Mouse (Mus musculus) forebrain, embryonic 13.5 days (tissue): ENCODE data around the gene Prf1. TPM values are rescaled to one million over a fixed set of nuclear protein-coding genes. Genes with fewer than 3 reads are reported as not detected.

ENCODE experiments used
- ATAC-seq: fragments of 200-750 bp; cut with Nextera tagmentation; 2 replicates; pipeline ENCODE4 v1.8.0; 2017
- H3K27ac ChIP-seq: fragments of 300-500 bp; sonication (generic); 2 replicates; pipeline ENCODE4 v1.5.1; 2015; ENCODE audit warnings: inconsistent platforms, mild to moderate bottlenecking, moderate library complexity
- H3K27me3 ChIP-seq: fragments of 300-500 bp; sonication (generic); 2 replicates; pipeline ENCODE4 v1.6.1; 2015; ENCODE audit warnings: mild to moderate bottlenecking, inconsistent platforms
- H3K36me3 ChIP-seq: fragments of 300-500 bp; sonication (generic); 2 replicates; pipeline ENCODE4 v1.6.1; 2015; ENCODE audit warnings: mild to moderate bottlenecking, inconsistent platforms; ENCODE audit not compliant: poor library complexity, severe bottlenecking
- H3K4me1 ChIP-seq: fragments of 300-500 bp; sonication (generic); 2 replicates; pipeline ENCODE4 v1.6.1; 2015; ENCODE audit warnings: inconsistent platforms
- H3K4me2 ChIP-seq: fragments of 300-500 bp; sonication (generic); 2 replicates; pipeline ENCODE4 v1.6.1; 2015; ENCODE audit warnings: inconsistent platforms, mild to moderate bottlenecking, moderate library complexity
- H3K4me3 ChIP-seq: fragments of 300-500 bp; sonication (generic); 2 replicates; pipeline ENCODE4 v1.5.1; 2015; ENCODE audit warnings: mild to moderate bottlenecking, inconsistent platforms
- H3K9ac ChIP-seq: fragments of 300-500 bp; sonication (generic); 2 replicates; pipeline ENCODE4 v1.6.1; 2015; ENCODE audit warnings: mild to moderate bottlenecking, inconsistent platforms
- H3K9me3 ChIP-seq: fragments of 300-500 bp; sonication (generic); replicated peaks from 2 replicates; pipeline ENCODE4 v1.6.1; 2016; ENCODE audit warnings: inconsistent platforms
- WGBS: fragments of 180-500 bp; shearing (Covaris S2); methylation state at CpG from one replicate; pipeline ENCODE4 v1.1.7; 2015; 5-methylcytosine and 5-hydroxymethylcytosine counted together
- polyA plus RNA-seq: library from polyadenylated mRNA; unstranded; fragments of >200 nt; fragmentation: Nextera tagmentation; extraction: Ambion mirVana; gene quantifications from 2 replicates; pipeline ENCODE4 v1.2.1, GENCODE M21; 2015

Gene Prf1
- polyA plus RNA-seq, 1 experiment from 2014 or later, result not detected

GRCm38 (mm10) chr10:61294242-61294641 is 3.4 kb upstream of the Prf1 start:
- Histone ChIP-seq H3K4me2 (no peak overlapping the region), H3K36me3 (no peaks in the 10 kb centered on the region), H3K4me3 (no peak overlapping the region), H3K27ac (no peak overlapping the region), H3K4me1 (no peaks in the 10 kb centered on the region), H3K9me3 (no peaks in the 10 kb centered on the region), H3K9ac (no peak overlapping the region), H3K27me3 (no peaks in the 10 kb centered on the region)
- no peak for ATAC-seq
- 88% methylated on average over 8 of the region's 8 CpGs for WGBS

GRCm38 (mm10) chr10:61296713-61297445 is 754 bp upstream of the Prf1 start:
- H3K27me3 ChIP-seq, result no peaks in the 10 kb centered on the region
- 84% methylated on average over 8 of the region's 8 CpGs for WGBS
- no peak overlapping the region for H3K27ac ChIP-seq
- no peaks in the 10 kb centered on the region for H3K9me3 ChIP-seq
- H3K4me3 ChIP-seq, result no peak overlapping the region
- no peak overlapping the region for H3K9ac ChIP-seq
- H3K36me3 ChIP-seq, result no peaks in the 10 kb centered on the region
- no peak overlapping the region for H3K4me2 ChIP-seq
- no peak for ATAC-seq
- H3K4me1 ChIP-seq, result no peaks in the 10 kb centered on the region

GRCm38 (mm10) chr10:61300996-61301395 is 3.4 kb downstream of the Prf1 start:
- no peak overlapping the region for H3K4me2 ChIP-seq
- no peak for ATAC-seq
- 89% methylated on average over 3 of the region's 3 CpGs for WGBS
- H3K27me3 ChIP-seq, result no peaks in the 10 kb centered on the region
- H3K4me3 ChIP-seq, result no peak overlapping the region
- no peak overlapping the region for H3K27ac ChIP-seq
- no peaks in the 10 kb centered on the region for H3K4me1 ChIP-seq
- no peak overlapping the region for H3K9ac ChIP-seq
- no peaks in the 10 kb centered on the region for H3K36me3 ChIP-seq
- no peaks in the 10 kb centered on the region for H3K9me3 ChIP-seq

GRCm38 (mm10) chr10:61304046-61304445 is 6.4 kb downstream of the Prf1 start:
- Histone ChIP-seq H3K9me3 (no peaks in the 10 kb centered on the region), H3K27me3 (no peaks in the 10 kb centered on the region), H3K4me3 (no peak overlapping the region), H3K4me1 (no peaks in the 10 kb centered on the region), H3K36me3 (no peaks in the 10 kb centered on the region), H3K9ac (no peak overlapping the region), H3K27ac (no peak overlapping the region), H3K4me2 (no peak overlapping the region)
- WGBS, result 79% methylated on average over 6 of the region's 6 CpGs
- no peak for ATAC-seq

- Histone ChIP-seq H3K36me3 (no peaks in the 10 kb centered on the region), H3K27ac (no peak overlapping the region), H3K4me1 (no peaks in the 10 kb centered on the region), H3K9ac (no peak overlapping the region), H3K9me3 (no peaks in the 10 kb centered on the region), H3K27me3 (no peaks in the 10 kb centered on the region), H3K4me2 (no peak overlapping the region), H3K4me3 (no peak overlapping the region)
- ATAC-seq, result no peak
- WGBS, result 84% methylated on average over 13 of the region's 13 CpGs
Observed at GRCm38 (mm10) chr10:61305928-61306590, 8.4 kb downstream of the Prf1 start.

- H3K9ac ChIP-seq, result no peak overlapping the region
- no peak overlapping the region for H3K27ac ChIP-seq
- H3K4me1 ChIP-seq, result no peaks in the 10 kb centered on the region
- 66% methylated on average over 12 of the region's 12 CpGs for WGBS
- no peak for ATAC-seq
- no peaks in the 10 kb centered on the region for H3K9me3 ChIP-seq
- H3K36me3 ChIP-seq, result no peaks in the 10 kb centered on the region
- no peak overlapping the region for H3K4me2 ChIP-seq
- no peak overlapping the region for H3K4me3 ChIP-seq
- no peaks in the 10 kb centered on the region for H3K27me3 ChIP-seq
Observed at GRCm38 (mm10) chr10:61308706-61309320, 11.2 kb downstream of the Prf1 start.

GRCm38 (mm10) chr10:61312159-61312558 is 14.5 kb downstream of the Prf1 start:
- no peak overlapping the region for H3K4me2 ChIP-seq
- H3K9ac ChIP-seq, result no peak overlapping the region
- no peak overlapping the region for H3K27ac ChIP-seq
- ATAC-seq, result no peak
- no peaks in the 10 kb centered on the region for H3K9me3 ChIP-seq
- H3K27me3 ChIP-seq, result no peaks in the 10 kb centered on the region
- H3K36me3 ChIP-seq, result no peaks in the 10 kb centered on the region
- H3K4me3 ChIP-seq, result no peak overlapping the region
- 0 out of 2 replicates have a peak, but pooled peaks cover 3% of the 10 kb centered on the region for H3K4me1 ChIP-seq
- 92% methylated on average over 6 of the region's 6 CpGs for WGBS

- WGBS, result 76% methylated on average over 7 of the region's 7 CpGs
- Histone ChIP-seq H3K36me3 (no peaks in the 10 kb centered on the region), H3K9ac (no peak overlapping the region), H3K4me1 (0 out of 2 replicates have a peak, but pooled peaks cover 3% of the 10 kb centered on the region), H3K4me2 (no peak overlapping the region), H3K9me3 (no peaks in the 10 kb centered on the region), H3K27me3 (no peaks in the 10 kb centered on the region), H3K4me3 (no peak overlapping the region), H3K27ac (no peak overlapping the region)
- no peak for ATAC-seq
Observed at GRCm38 (mm10) chr10:61312754-61313153, 15.1 kb downstream of the Prf1 start.

- Histone ChIP-seq H3K4me2 (no peak overlapping the region), H3K27ac (no peak overlapping the region), H3K4me1 (0 out of 2 replicates have a peak, but pooled peaks cover 3% of the 10 kb centered on the region), H3K9ac (no peak overlapping the region), H3K36me3 (no peaks in the 10 kb centered on the region), H3K27me3 (no peaks in the 10 kb centered on the region), H3K9me3 (no peaks in the 10 kb centered on the region), H3K4me3 (no peak overlapping the region)
- 76% methylated on average over 7 of the region's 7 CpGs for WGBS
- ATAC-seq, result no peak
Observed at GRCm38 (mm10) chr10:61313750-61314149, 16.1 kb downstream of the Prf1 start.

- peaks cover 4% of the 10 kb centered on the region; the same call in 1 of the 2 replicates for H3K36me3 ChIP-seq
- H3K4me3 ChIP-seq, result no peak overlapping the region
- H3K27ac ChIP-seq, result no peak overlapping the region
- 0 out of 2 replicates have a peak, but pooled peaks cover 3% of the 10 kb centered on the region for H3K4me1 ChIP-seq
- 9% methylated on average over 9 of the region's 9 CpGs for WGBS
- no peaks in the 10 kb centered on the region for H3K27me3 ChIP-seq
- no peak overlapping the region for H3K9ac ChIP-seq
- H3K9me3 ChIP-seq, result no peaks in the 10 kb centered on the region
- H3K4me2 ChIP-seq, result no peak overlapping the region
- ATAC-seq, result no peak
Observed at GRCm38 (mm10) chr10:61315324-61315880, 17.8 kb downstream of the Prf1 start.

- Histone ChIP-seq H3K4me2 (no peak overlapping the region), H3K27ac (no peak overlapping the region), H3K9me3 (no peaks in the 10 kb centered on the region), H3K27me3 (no peaks in the 10 kb centered on the region), H3K4me3 (no peak overlapping the region), H3K4me1 (0 out of 2 replicates have a peak, but pooled peaks cover 3% of the 10 kb centered on the region), H3K9ac (no peak overlapping the region), H3K36me3 (peaks cover 5% of the 10 kb centered on the region; the same call in 1 of the 2 replicates)
- no peak for ATAC-seq
- 96% methylated on average over 3 of the region's 3 CpGs for WGBS
Observed at GRCm38 (mm10) chr10:61318527-61318926, 20.9 kb downstream of the Prf1 start.

GRCm38 (mm10) chr10:61324717-61325116 is 27.1 kb downstream of the Prf1 start:
- WGBS, result 81% methylated on average over 8 of the region's 8 CpGs
- no peak overlapping the region for H3K9ac ChIP-seq
- H3K9me3 ChIP-seq, result no peaks in the 10 kb centered on the region

More at GRCm38 (mm10) chr10:61324717-61325116, 27.1 kb downstream of the Prf1 start:
- no peak overlapping the region for H3K4me3 ChIP-seq
- no peak overlapping the region for H3K27ac ChIP-seq
- no peaks in the 10 kb centered on the region for H3K27me3 ChIP-seq
- no peak for ATAC-seq
- peaks cover 3% of the 10 kb centered on the region for H3K4me1 ChIP-seq
- peaks cover 5% of the 10 kb centered on the region; the same call in 1 of the 2 replicates for H3K36me3 ChIP-seq
- H3K4me2 ChIP-seq, result no peak overlapping the region
